Mouse (Mus musculus): ENCODE measurements around the gene Cfap58. TPM values are rescaled to one million over a fixed set of nuclear protein-coding genes. Genes with fewer than 3 reads are reported as not detected.

The Cfap58 gene
- total and polyA plus RNA-seq, 2 experiments, result not detected

- peaks cover 3% of the 10 kb centered on the region; the same call in 1 of the 2 replicates for H3K4me1 ChIP-seq (ENCODE audit: control insufficient read depth, insufficient read depth, low read length)
- DNase-seq (ENCODE audit: extremely low read depth, low read depth, low spot score), result no peak
- TF ChIP-seq POLR2A (IDR thresholded peaks at IDR 0.05; ENCODE audit: extremely low read depth, insufficient read depth, low read length) (no peak), CTCF (IDR thresholded peaks at IDR 0.05; ENCODE audit: low read depth, low read length) (no peak)
- H3K36me3 ChIP-seq (ENCODE audit: control insufficient read depth, insufficient read depth, low read length), result no peaks in the 10 kb centered on the region
- 67% methylated on average over 9 of the region's 9 CpGs for WGBS
- peaks cover 3% of the 10 kb centered on the region; the same call in 1 of the 2 replicates for H3K27me3 ChIP-seq (ENCODE audit: control insufficient read depth, insufficient read depth, low read length)
- no peak overlapping the region for H3K27ac ChIP-seq (replicated peaks; ENCODE audit: insufficient read depth, low read depth, low read length)
- H3K79me2 ChIP-seq (ENCODE audit: control insufficient read depth, insufficient read depth, low read length), result no peaks in the 10 kb centered on the region
- H3K4me3 ChIP-seq (ENCODE audit: insufficient read depth, low read depth, low read length), result no peak overlapping the region
- H3K9ac ChIP-seq (ENCODE audit: low read depth, low read length), result no peak overlapping the region
Observed at GRCm38 (mm10) chr19:47936938-47937337, 537 bp upstream of the Cfap58 start.

DNA sequence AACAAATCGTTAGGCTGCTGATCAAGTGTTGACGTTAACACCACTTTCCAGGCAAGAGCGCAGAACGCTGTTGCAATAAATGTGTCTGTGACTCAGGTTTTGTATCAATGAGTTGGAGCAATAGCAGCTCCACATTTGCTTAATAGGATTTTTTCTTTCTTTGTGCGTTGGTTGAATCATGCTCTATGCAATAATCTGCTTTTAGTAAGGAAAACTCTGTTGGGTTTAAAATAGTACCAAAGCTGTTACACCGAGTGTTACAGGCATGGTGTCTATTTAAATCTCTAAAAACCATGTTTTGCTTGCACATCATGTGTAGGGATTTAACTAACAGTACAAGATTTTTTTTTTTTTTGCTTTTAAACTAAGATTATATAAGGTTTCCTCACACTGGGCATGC, 1.9 kb downstream of the Cfap58 start:
- Histone ChIP-seq H3K27ac (replicated peaks; ENCODE audit: insufficient read depth, low read depth, low read length) (no peak overlapping the region), H3K36me3 (ENCODE audit: control insufficient read depth, insufficient read depth, low read length) (no peaks in the 10 kb centered on the region), H3K79me2 (ENCODE audit: control insufficient read depth, insufficient read depth, low read length) (no peaks in the 10 kb centered on the region), H3K27me3 (ENCODE audit: control insufficient read depth, insufficient read depth, low read length) (peaks cover 3% of the 10 kb centered on the region; the same call in 1 of the 2 replicates), H3K4me1 (ENCODE audit: control insufficient read depth, insufficient read depth, low read length) (peaks cover 3% of the 10 kb centered on the region; the same call in 1 of the 2 replicates), H3K4me3 (ENCODE audit: insufficient read depth, low read depth, low read length) (no peak overlapping the region), H3K9ac (ENCODE audit: low read depth, low read length) (no peak overlapping the region)
- WGBS, result 76% methylated on average over 6 of the region's 6 CpGs
- DNase-seq (ENCODE audit: extremely low read depth, low read depth, low spot score), result no peak
- no peak for TF ChIP-seq CTCF (IDR thresholded peaks at IDR 0.05; ENCODE audit: low read depth, low read length)
- TF ChIP-seq POLR2A (IDR thresholded peaks at IDR 0.05; ENCODE audit: extremely low read depth, insufficient read depth, low read length), result no peak

DNA sequence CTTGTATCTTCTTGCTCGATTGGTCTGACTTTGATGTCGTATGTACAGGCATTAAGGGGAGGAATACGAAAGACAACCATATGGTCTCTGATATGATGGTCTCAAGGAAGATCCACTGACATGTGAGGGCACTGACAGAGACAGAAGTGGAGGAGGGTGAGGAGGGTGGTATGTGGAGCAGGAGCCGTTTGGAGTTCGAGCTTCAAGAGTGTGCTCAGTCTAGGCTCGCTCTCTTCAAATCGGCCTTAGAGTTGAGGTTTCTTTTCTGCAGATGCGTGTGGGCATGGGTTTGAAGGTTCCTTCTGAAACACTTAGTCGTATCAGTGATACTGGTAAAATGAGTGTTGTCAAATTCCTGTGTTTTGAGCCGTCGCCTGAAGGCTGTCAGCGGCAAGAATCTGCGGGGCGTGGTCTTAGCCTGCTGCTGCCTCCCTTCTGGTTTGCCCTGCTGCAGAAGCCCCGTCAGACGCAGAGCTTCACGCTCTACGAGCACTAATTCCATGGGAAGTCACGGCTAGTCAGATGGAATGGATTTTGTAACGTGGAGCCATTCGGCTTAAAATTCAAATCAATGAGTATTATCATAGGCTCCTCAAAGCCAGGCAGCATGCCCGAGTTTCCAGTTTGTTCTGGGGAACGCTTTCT, 9.5 kb downstream of the Cfap58 start:
- 62% methylated on average over 23 of the region's 23 CpGs for WGBS

GRCm38 (mm10) chr19:47950946-47951345, 13.5 kb downstream of the Cfap58 start:
- H3K27ac ChIP-seq (replicated peaks; ENCODE audit: insufficient read depth, low read depth, low read length), result no peak overlapping the region
- 80% methylated on average over 7 of the region's 7 CpGs for WGBS
- TF ChIP-seq POLR2A (IDR thresholded peaks at IDR 0.05; ENCODE audit: extremely low read depth, insufficient read depth, low read length) (no peak), CTCF (IDR thresholded peaks at IDR 0.05; ENCODE audit: low read depth, low read length) (no peak)
- no peaks in the 10 kb centered on the region for H3K4me1 ChIP-seq (ENCODE audit: control insufficient read depth, insufficient read depth, low read length)
- 0 out of 2 replicates have a peak, but pooled peaks cover 2% of the 10 kb centered on the region for H3K27me3 ChIP-seq (ENCODE audit: control insufficient read depth, insufficient read depth, low read length)
- H3K79me2 ChIP-seq (ENCODE audit: control insufficient read depth, insufficient read depth, low read length), result no peaks in the 10 kb centered on the region
- H3K9ac ChIP-seq (ENCODE audit: low read depth, low read length), result no peak overlapping the region
- no peaks in the 10 kb centered on the region for H3K36me3 ChIP-seq (ENCODE audit: control insufficient read depth, insufficient read depth, low read length)
- no peak for DNase-seq (ENCODE audit: extremely low read depth, low read depth, low spot score)
- H3K4me3 ChIP-seq (ENCODE audit: insufficient read depth, low read depth, low read length), result no peak overlapping the region

More for the DNA sequence above, 9.5 kb downstream of the Cfap58 start:
- H3K27ac ChIP-seq (replicated peaks; ENCODE audit: insufficient read depth, low read depth, low read length), result no peak overlapping the region
- 0 out of 2 replicates have a peak, but pooled peaks cover 2% of the 10 kb centered on the region for H3K27me3 ChIP-seq (ENCODE audit: control insufficient read depth, insufficient read depth, low read length)
- TF ChIP-seq CTCF (IDR thresholded peaks at IDR 0.05; ENCODE audit: low read depth, low read length), result no peak
- no peak for TF ChIP-seq POLR2A (IDR thresholded peaks at IDR 0.05; ENCODE audit: extremely low read depth, insufficient read depth, low read length)
- no peak for DNase-seq (ENCODE audit: extremely low read depth, low read depth, low spot score)
- no peaks in the 10 kb centered on the region for H3K79me2 ChIP-seq (ENCODE audit: control insufficient read depth, insufficient read depth, low read length)
- H3K4me3 ChIP-seq (ENCODE audit: insufficient read depth, low read depth, low read length), result no peak overlapping the region
- H3K9ac ChIP-seq (ENCODE audit: low read depth, low read length), result no peak overlapping the region
- H3K4me1 ChIP-seq (ENCODE audit: control insufficient read depth, insufficient read depth, low read length), result no peaks in the 10 kb centered on the region
- no peaks in the 10 kb centered on the region for H3K36me3 ChIP-seq (ENCODE audit: control insufficient read depth, insufficient read depth, low read length)

DNA sequence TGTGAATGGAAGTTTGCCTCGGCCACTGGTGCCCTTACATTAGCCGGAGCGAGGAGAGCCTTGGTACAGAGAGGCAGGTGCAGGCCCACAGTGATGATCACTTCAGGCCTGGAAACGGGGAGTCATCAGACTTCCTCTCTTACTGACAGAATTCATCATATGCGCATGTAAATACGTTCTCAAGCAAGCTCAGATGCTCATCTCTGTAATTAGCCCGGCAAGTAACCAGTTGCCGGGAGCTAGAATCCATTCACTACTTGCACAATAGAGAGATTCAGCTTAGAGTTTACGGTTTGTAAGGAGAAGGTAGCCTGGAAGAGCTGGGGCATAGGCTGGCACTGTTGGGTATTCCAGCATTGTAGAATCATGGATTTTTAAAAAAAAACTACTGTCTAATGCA, 15.7 kb downstream of the Cfap58 start:
- H3K4me1 ChIP-seq (ENCODE audit: control insufficient read depth, insufficient read depth, low read length), result no peaks in the 10 kb centered on the region
- H3K4me3 ChIP-seq (ENCODE audit: insufficient read depth, low read depth, low read length), result no peak overlapping the region
- no peak overlapping the region for H3K27ac ChIP-seq (replicated peaks; ENCODE audit: insufficient read depth, low read depth, low read length)
- TF ChIP-seq POLR2A (IDR thresholded peaks at IDR 0.05; ENCODE audit: extremely low read depth, insufficient read depth, low read length), result no peak
- H3K36me3 ChIP-seq (ENCODE audit: control insufficient read depth, insufficient read depth, low read length), result no peaks in the 10 kb centered on the region
- H3K27me3 ChIP-seq (ENCODE audit: control insufficient read depth, insufficient read depth, low read length), result no peaks in the 10 kb centered on the region
- DNase-seq (ENCODE audit: extremely low read depth, low read depth, low spot score), result no peak
- 87% methylated on average over 9 of the region's 9 CpGs for WGBS
- H3K79me2 ChIP-seq (ENCODE audit: control insufficient read depth, insufficient read depth, low read length), result no peaks in the 10 kb centered on the region
- H3K9ac ChIP-seq (ENCODE audit: low read depth, low read length), result no peak overlapping the region

GRCm38 (mm10) chr19:47958181-47958580, 20.7 kb downstream of the Cfap58 start:
- WGBS, result 77% methylated on average over 13 of the region's 13 CpGs
- H3K27me3 ChIP-seq (ENCODE audit: control insufficient read depth, insufficient read depth, low read length), result no peaks in the 10 kb centered on the region
- H3K4me1 ChIP-seq (ENCODE audit: control insufficient read depth, insufficient read depth, low read length), result no peaks in the 10 kb centered on the region
- H3K9ac ChIP-seq (ENCODE audit: low read depth, low read length), result no peak overlapping the region
- H3K27ac ChIP-seq (replicated peaks; ENCODE audit: insufficient read depth, low read depth, low read length), result no peak overlapping the region
- no peak for DNase-seq (ENCODE audit: extremely low read depth, low read depth, low spot score)
- TF ChIP-seq CTCF (IDR thresholded peaks at IDR 0.05; ENCODE audit: low read depth, low read length) (no peak), POLR2A (IDR thresholded peaks at IDR 0.05; ENCODE audit: extremely low read depth, insufficient read depth, low read length) (no peak)
- H3K79me2 ChIP-seq (ENCODE audit: control insufficient read depth, insufficient read depth, low read length), result no peaks in the 10 kb centered on the region
- no peak overlapping the region for H3K4me3 ChIP-seq (ENCODE audit: insufficient read depth, low read depth, low read length)
- no peaks in the 10 kb centered on the region for H3K36me3 ChIP-seq (ENCODE audit: control insufficient read depth, insufficient read depth, low read length)
